Mouse (Mus musculus) olfactory bulb, adult 2 months (tissue): ENCODE results near the gene Pak7.

Experiments used
- CTCF ChIP-seq: fragments of 200-500 bp; IDR thresholded peaks from 2 replicates; pipeline ENCODE4 v1.5.1; 2012; ENCODE audit warnings: low read depth, mild to moderate bottlenecking, low read length, moderate library complexity; ENCODE audit not compliant: insufficient read depth
- POLR2A ChIP-seq: fragments of 200-500 bp; IDR thresholded peaks from 2 replicates; pipeline ENCODE4 v1.6.1; 2012; ENCODE audit warnings: mild to moderate bottlenecking, low read depth, low read length, moderate library complexity; ENCODE audit not compliant: insufficient read depth

- no peak for TF ChIP-seq CTCF
- no peak for TF ChIP-seq POLR2A
These were observed 36.2 kb downstream of the Pak7 start for GRCm38 (mm10) chr2:136351393-136352096.
